Mouse (Mus musculus) hindbrain, postnatal 0 days (tissue): ENCODE measurements around the gene Nr2c1. TPM values are rescaled to one million over a fixed set of nuclear protein-coding genes. Genes with fewer than 3 reads are reported as not detected.

Experiments
- ATAC-seq: fragments of 200-750 bp; cut with Nextera tagmentation; 2 replicates; pipeline ENCODE4 v1.8.0; 2017; ENCODE audit warnings: mild to moderate bottlenecking, moderate TSS enrichment, moderate library complexity
- DNase-seq: peaks from one replicate; pipeline ENCODE4 v3.0.0-alpha.2; 2015; ENCODE audit warnings: low spot score
- H3K27ac ChIP-seq: fragments of 300-500 bp; sonication (generic); 2 replicates; pipeline ENCODE4 v1.5.1; 2014; ENCODE audit warnings: mild to moderate bottlenecking
- H3K27me3 ChIP-seq: fragments of 300-500 bp; sonication (generic); 2 replicates; pipeline ENCODE4 v1.6.1; 2014; ENCODE audit warnings: low read length, mixed read lengths; ENCODE audit not compliant: insufficient read depth
- H3K36me3 ChIP-seq: fragments of 300-500 bp; sonication (generic); 2 replicates; pipeline ENCODE4 v1.6.1; 2014; ENCODE audit warnings: low read length, mixed read lengths; ENCODE audit not compliant: insufficient read depth
- H3K4me1 ChIP-seq: fragments of 300-500 bp; sonication (generic); 2 replicates; pipeline ENCODE4 v1.6.1; 2014; ENCODE audit warnings: antibody characterized with exemption, low read length, mixed read lengths; ENCODE audit not compliant: insufficient read depth
- H3K4me2 ChIP-seq: fragments of 300-500 bp; sonication (generic); 2 replicates; pipeline ENCODE4 v1.6.1; 2014; ENCODE audit warnings: low read depth, mild to moderate bottlenecking, low read length, moderate library complexity, mixed read lengths
- H3K4me3 ChIP-seq: fragments of 300-500 bp; sonication (generic); 2 replicates; pipeline ENCODE4 v1.5.1; 2014; ENCODE audit warnings: low read length
- H3K9ac ChIP-seq: fragments of 300-500 bp; sonication (generic); replicated peaks from 2 replicates; pipeline ENCODE4 v1.6.1; 2014; ENCODE audit warnings: mild to moderate bottlenecking, low read length, moderate library complexity, mixed read lengths
- H3K9me3 ChIP-seq: fragments of 300-500 bp; sonication (generic); 2 replicates; pipeline ENCODE4 v1.6.1; 2016; ENCODE audit warnings: low read length, mixed read lengths
- CTCF ChIP-seq: IDR thresholded peaks from 2 replicates; pipeline ENCODE4 v1.5.1; 2016; ENCODE audit warnings: antibody characterized with exemption, control low read depth, low read depth
- WGBS: fragments of 180-500 bp; shearing (Covaris S2); extraction: QIAGEN DNeasy Blood & Tissue Kit; methylation state at CpG from one replicate; pipeline ENCODE4 v1.1.7; 2014; 5-methylcytosine and 5-hydroxymethylcytosine counted together
- polyA plus RNA-seq: library from polyadenylated mRNA; unstranded; fragments of >200 nt; fragmentation: Nextera tagmentation; extraction: Ambion mirVana; gene quantifications from 2 replicates; pipeline ENCODE4 v1.2.1, GENCODE M21; 2015
- total RNA-seq: library from RNA; depleted of rRNA; stranded (reverse); fragments of >200 nt; gene quantifications from 2 replicates; pipeline ENCODE4 v1.2.3, GENCODE M21; 2014

Nr2c1 gene
- total and polyA plus RNA-seq, 2 experiments from 2014 or later = 3.5 to 8.5 TPM

DNA sequence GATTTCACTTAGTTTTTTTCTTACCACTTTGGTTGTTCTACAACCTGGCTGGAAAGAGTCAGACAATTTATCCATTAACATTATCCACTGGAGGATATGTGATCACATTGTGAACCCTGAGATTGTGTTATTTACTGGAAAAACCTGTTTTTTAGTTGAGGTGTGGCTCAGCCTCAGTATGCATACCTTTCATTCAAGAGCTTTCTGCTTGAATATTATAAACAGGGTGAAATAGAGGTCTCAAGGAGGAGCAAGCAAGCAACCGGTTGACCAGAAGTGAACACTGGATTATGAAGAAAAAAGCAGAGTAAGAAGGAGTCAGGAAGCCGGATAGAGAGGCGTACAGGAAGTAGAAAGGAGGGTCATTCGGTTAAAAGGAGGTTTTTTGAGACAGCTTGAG lies 3.7 kb downstream of the Nr2c1 start:
- WGBS = 87% methylated on average over 4 of the region's 4 CpGs
- ATAC-seq (no peak), DNase-seq (no peak)
- no peaks in the 10 kb centered on the region for H3K27me3 ChIP-seq
- no peaks in the 10 kb centered on the region; the same call in 1 of the 2 replicates for H3K4me1 ChIP-seq
- H3K4me2 ChIP-seq = no peak overlapping the region
- no peaks in the 10 kb centered on the region for H3K36me3 ChIP-seq
- no peak overlapping the region for H3K9ac ChIP-seq
- no peak for TF ChIP-seq CTCF
- H3K27ac ChIP-seq = no peak overlapping the region
- H3K9me3 ChIP-seq = no peaks in the 10 kb centered on the region
- H3K4me3 ChIP-seq = no peak overlapping the region

GRCm38 (mm10) chr10:94153841-94154240 lies 6.0 kb downstream of the Nr2c1 start:
- Histone ChIP-seq H3K36me3 (peaks cover under 1% of the 10 kb centered on the region; the same call in 1 of the 2 replicates), H3K27me3 (no peaks in the 10 kb centered on the region), H3K9ac (no peak overlapping the region), H3K4me3 (no peak overlapping the region), H3K27ac (no peak overlapping the region), H3K9me3 (no peaks in the 10 kb centered on the region), H3K4me2 (no peak overlapping the region), H3K4me1 (no peaks in the 10 kb centered on the region; the same call in 1 of the 2 replicates)
- DNase-seq (no peak), ATAC-seq (no peak)
- TF ChIP-seq CTCF = no peak

GRCm38 (mm10) chr10:94158962-94159361 lies 11.1 kb downstream of the Nr2c1 start:
- Histone ChIP-seq H3K9ac (no peak overlapping the region), H3K4me3 (no peak overlapping the region), H3K4me2 (no peak overlapping the region), H3K27ac (no peak overlapping the region), H3K4me1 (no peaks in the 10 kb centered on the region), H3K36me3 (peaks cover 14% of the 10 kb centered on the region; the same call in 1 of the 2 replicates), H3K27me3 (no peaks in the 10 kb centered on the region), H3K9me3 (no peaks in the 10 kb centered on the region)
- WGBS = 92% methylated on average over 6 of the region's 6 CpGs
- ATAC-seq (no peak), DNase-seq (no peak)
- no peak for TF ChIP-seq CTCF

DNA sequence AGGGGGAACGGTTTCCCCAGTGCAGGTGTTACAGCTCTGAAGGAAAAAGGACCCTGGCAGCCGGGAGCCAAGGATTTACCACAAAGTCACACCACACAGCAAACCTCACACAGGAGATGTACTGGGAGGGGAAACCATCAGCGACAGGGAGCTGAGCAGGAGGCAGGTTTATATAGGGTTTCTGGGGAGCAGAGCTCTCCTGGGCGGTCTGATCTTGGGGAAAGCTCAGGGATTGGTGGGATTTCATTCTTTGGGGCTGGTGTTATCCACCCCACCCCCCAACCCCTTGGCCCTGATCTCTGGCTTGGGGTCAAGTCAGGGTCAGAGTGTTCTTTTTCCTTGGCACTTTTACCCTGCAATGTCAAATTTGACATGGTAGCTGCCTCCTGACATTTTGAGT lies 11.6 kb downstream of the Nr2c1 start:
- 95% methylated on average over 4 of the region's 4 CpGs for WGBS
- H3K36me3 ChIP-seq = peaks cover 14% of the 10 kb centered on the region; the same call in 1 of the 2 replicates
- ATAC-seq (no peak), DNase-seq (no peak)
- no peaks in the 10 kb centered on the region for H3K9me3 ChIP-seq
- H3K4me1 ChIP-seq = no peaks in the 10 kb centered on the region
- no peaks in the 10 kb centered on the region for H3K27me3 ChIP-seq
- no peak overlapping the region for H3K27ac ChIP-seq
- no peak overlapping the region for H3K4me3 ChIP-seq
- no peak overlapping the region for H3K4me2 ChIP-seq
- no peak overlapping the region for H3K9ac ChIP-seq
- TF ChIP-seq CTCF = no peak

DNA sequence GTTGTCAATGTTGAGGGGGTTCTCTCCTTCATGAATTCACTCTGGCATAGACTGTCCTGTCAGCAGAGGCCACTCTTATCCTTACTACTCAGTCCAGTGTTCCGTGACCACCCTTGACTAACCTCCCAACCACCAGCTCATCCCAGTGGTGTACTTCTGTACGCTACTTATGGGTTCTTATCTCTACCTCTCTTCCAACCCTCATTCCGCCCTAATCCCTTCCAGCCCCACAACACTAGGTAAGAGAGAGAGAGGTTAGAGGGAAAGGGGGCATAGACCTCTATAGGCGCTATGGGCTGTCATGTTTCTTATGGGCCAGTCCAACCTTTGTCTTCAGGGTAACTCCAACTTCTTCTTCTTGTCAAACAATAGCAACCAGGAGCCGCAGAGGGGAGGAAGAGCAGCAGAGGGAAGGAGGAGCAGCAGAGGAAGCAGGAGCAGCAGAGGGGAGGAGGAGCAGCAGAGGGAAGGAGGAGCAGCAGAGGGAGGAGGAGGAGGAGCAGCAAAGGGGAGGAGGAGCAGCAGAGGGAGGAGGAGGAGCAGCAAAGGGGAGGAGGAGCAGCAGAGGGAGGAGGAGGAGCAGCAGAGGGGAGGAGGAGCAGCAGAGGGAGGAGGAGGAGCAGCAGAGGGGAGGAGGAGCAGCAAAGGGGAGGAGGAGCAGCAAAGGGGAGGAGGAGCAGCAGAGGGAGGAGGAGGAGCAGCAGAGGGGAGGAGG lies 13.4 kb downstream of the Nr2c1 start:
- no peak overlapping the region for H3K4me3 ChIP-seq
- H3K27me3 ChIP-seq = no peaks in the 10 kb centered on the region
- no peak overlapping the region for H3K9ac ChIP-seq
- H3K27ac ChIP-seq = no peak overlapping the region
- no peak for TF ChIP-seq CTCF
- 95% methylated on average over 5 of the region's 5 CpGs for WGBS
- peaks cover 22% of the 10 kb centered on the region; the same call in 1 of the 2 replicates for H3K36me3 ChIP-seq
- ATAC-seq (no peak), DNase-seq (no peak)
- H3K4me2 ChIP-seq = no peak overlapping the region
- no peaks in the 10 kb centered on the region for H3K4me1 ChIP-seq
- H3K9me3 ChIP-seq = no peaks in the 10 kb centered on the region

DNA sequence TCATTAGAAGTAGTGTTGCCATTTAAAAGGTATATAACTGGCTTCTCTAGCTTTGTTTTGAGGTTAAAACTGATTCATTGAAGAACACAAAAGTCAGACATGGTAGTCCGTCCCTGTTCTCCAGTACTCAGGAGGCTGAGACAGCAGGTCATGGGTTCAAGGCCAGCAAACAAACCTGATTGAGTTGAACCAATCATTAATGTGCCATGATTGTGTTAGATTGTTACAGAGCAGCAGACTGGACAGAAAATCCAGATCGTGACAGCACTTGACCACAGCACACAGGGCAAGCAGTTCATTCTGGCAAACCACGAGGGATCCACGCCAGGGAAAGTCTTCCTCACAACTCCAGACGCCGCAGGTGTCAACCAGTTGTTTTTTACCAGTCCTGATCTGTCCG lies 14.2 kb downstream of the Nr2c1 start:
- Histone ChIP-seq H3K27ac (no peak overlapping the region), H3K4me3 (no peak overlapping the region), H3K9me3 (no peaks in the 10 kb centered on the region), H3K4me1 (no peaks in the 10 kb centered on the region), H3K4me2 (no peak overlapping the region), H3K9ac (no peak overlapping the region), H3K27me3 (no peaks in the 10 kb centered on the region), H3K36me3 (peaks cover 22% of the 10 kb centered on the region; the same call in 1 of the 2 replicates)
- no peak for TF ChIP-seq CTCF
- DNase-seq (no peak), ATAC-seq (no peak)
- 93% methylated on average over 7 of the region's 7 CpGs for WGBS

GRCm38 (mm10) chr10:94164104-94164845 lies 16.5 kb downstream of the Nr2c1 start:
- peaks cover 30% of the 10 kb centered on the region; the same call in 1 of the 2 replicates for H3K36me3 ChIP-seq

More at GRCm38 (mm10) chr10:94164104-94164845, 16.5 kb downstream of the Nr2c1 start:
- Histone ChIP-seq H3K9ac (no peak overlapping the region), H3K27me3 (no peaks in the 10 kb centered on the region), H3K4me2 (no peak overlapping the region), H3K9me3 (no peaks in the 10 kb centered on the region), H3K4me1 (no peaks in the 10 kb centered on the region), H3K27ac (no peak overlapping the region), H3K4me3 (no peak overlapping the region)
- DNase-seq = no peak
- ATAC-seq = no peak
- WGBS = 86% methylated on average over 5 of the region's 5 CpGs
- no peak for TF ChIP-seq CTCF
